Mouse (Mus musculus): Measurements from ENCODE around the gene Trim16. TPM values are rescaled to one million over a fixed set of nuclear protein-coding genes. Genes with fewer than 3 reads are reported as not detected.
A peak's percentile ranks its signal among the peaks of the same experiment; 100 is the strongest.

Trim16 gene
- polyA plus RNA-seq, 1 experiment from 2014 or later, result 16.4 TPM

DNA sequence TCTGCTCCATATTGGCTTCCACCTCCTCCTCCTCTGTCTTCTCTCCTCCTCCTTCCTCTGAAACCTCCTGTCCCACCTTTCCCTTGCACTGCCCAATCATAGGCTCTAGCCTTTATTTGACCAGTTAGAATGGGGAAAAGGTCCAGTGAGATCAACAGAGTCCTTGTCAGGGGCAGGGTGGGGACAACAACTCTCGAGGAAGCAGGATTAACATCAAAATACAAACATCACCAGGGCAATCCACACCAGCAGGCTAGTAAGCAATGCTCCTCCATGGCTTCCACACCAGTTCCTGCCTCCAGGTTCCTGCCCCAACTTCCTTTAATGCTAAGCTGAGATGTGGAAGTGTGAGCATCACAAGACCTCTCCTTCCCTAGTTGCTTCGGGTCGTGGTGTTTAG is 25.7 kb downstream of the Trim16 start:
- Histone ChIP-seq H3K4me1 (replicated peaks; ENCODE audit: insufficient read depth, low read length) (no peaks in the 10 kb centered on the region), H3K9me3 (replicated peaks; ENCODE audit: low read length) (no peaks in the 10 kb centered on the region), H3K27me3 (ENCODE audit: insufficient read depth, low read length) (no peaks in the 10 kb centered on the region), H3K36me3 (ENCODE audit: insufficient read depth, low read length) (peaks cover 7% of the 10 kb centered on the region; the same call in 1 of the 2 replicates), H3K4me2 (ENCODE audit: low read length) (no peak overlapping the region), H3K4me3 (replicated peaks; ENCODE audit: low read depth, low read length) (no peak overlapping the region), H3K27ac (no peak overlapping the region), H3K9ac (ENCODE audit: low read depth, low read length) (no peak overlapping the region)
- TF ChIP-seq CTCF (IDR thresholded peaks at IDR 0.05; ENCODE audit: low read depth), result no peak
- 64% methylated on average over 3 of the region's 3 CpGs for WGBS
- DNase-seq (ENCODE audit: low spot score), result no peak
- no peak for ATAC-seq (replicated peaks; ENCODE audit: low FRiP score, low read depth)

DNA sequence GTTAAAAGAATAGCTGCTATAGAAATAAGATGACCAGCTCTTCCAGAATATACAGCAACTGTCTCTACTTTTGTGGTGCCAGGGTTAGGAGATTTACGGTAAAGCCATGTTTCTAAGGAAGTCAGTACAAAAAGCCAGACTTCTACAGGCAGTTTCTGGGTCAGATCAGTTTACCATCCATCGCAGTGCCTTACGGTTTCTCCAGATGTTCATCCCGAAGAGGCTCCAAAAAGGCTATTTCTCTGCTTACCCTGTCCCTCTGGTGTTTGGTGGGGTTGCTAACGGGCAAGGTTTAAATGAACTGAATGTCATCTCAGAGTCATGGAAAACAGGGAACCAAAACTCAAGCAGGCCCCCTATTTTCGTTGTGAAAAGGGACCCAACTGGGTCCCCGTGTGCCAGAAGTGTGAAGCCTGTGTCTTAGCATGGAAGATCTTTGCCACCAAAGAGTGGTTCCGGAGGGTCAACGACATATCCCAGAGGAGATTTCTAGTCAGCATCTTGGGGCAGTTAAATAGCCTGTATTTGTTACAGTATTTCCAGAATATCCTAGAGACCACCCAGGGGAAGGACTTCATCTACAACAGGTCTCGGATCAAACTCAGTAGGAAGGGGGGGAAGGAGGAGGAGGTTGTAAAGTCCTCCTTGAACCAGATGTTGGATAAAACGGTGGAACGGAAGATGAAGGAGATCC is 27.1 kb downstream of the Trim16 start, which contains the start of gene Fbxw10:
Gene Fbxw10 (plus strand): TSS at position 109 of the 694 bp plus-strand sequence.
- Histone ChIP-seq H3K36me3 (ENCODE audit: insufficient read depth, low read length) (no peaks in the 10 kb centered on the region), H3K27me3 (ENCODE audit: insufficient read depth, low read length) (no peaks in the 10 kb centered on the region), H3K4me1 (replicated peaks; ENCODE audit: insufficient read depth, low read length) (no peaks in the 10 kb centered on the region), H3K27ac (no peak within 1 kb of the TSS), H3K4me3 (replicated peaks; ENCODE audit: low read depth, low read length) (no peak within 1 kb of the TSS), H3K9ac (ENCODE audit: low read depth, low read length) (peak within 1 kb of the TSS; percentile 3; the same call in 1 of the 2 replicates), H3K9me3 (replicated peaks; ENCODE audit: low read length) (no peaks in the 10 kb centered on the region), H3K4me2 (ENCODE audit: low read length) (peak within 1 kb of the TSS; percentile 42)
- WGBS, result 18% methylated on average over 12 of the region's 12 CpGs
- DNase-seq (ENCODE audit: low spot score) (peak; percentile 93), ATAC-seq (replicated peaks; ENCODE audit: low FRiP score, low read depth) (no peak)
- no peak for TF ChIP-seq CTCF (IDR thresholded peaks at IDR 0.05; ENCODE audit: low read depth)

DNA sequence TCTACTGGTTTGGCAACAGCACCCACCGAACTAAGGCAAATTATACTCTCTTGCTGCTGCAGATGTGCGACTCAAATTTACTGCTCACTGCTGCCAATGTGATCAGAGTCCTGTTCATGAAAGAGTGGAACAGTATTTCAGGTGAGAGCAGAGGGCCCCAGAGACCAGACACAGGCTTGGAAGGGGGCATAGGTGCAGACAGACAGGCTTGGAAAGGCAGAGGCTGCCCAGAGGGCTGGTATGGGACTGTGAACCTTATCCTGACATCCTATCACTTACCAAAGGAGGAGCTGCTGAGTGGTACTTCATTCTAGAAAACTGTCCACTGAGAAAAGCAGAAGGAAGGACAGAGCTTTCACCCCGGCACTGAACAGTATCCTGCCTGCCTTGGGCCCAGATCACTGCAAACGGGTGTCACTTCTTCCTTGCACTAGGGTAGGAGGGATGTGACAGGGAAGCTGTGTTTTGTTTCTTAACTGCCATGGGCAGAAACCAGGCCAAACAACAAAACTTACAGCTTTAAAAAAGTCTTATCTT is 27.7 kb downstream of the Trim16 start:
- Histone ChIP-seq H3K4me3 (replicated peaks; ENCODE audit: low read depth, low read length) (no peak overlapping the region), H3K9ac (ENCODE audit: low read depth, low read length) (no peak overlapping the region), H3K27ac (no peak overlapping the region), H3K9me3 (replicated peaks; ENCODE audit: low read length) (no peaks in the 10 kb centered on the region), H3K4me2 (ENCODE audit: low read length) (peak overlapping the region; percentile 42; the same call in 1 of the 2 replicates), H3K36me3 (ENCODE audit: insufficient read depth, low read length) (no peaks in the 10 kb centered on the region), H3K4me1 (replicated peaks; ENCODE audit: insufficient read depth, low read length) (no peaks in the 10 kb centered on the region), H3K27me3 (ENCODE audit: insufficient read depth, low read length) (no peaks in the 10 kb centered on the region)
- ATAC-seq (replicated peaks; ENCODE audit: low FRiP score, low read depth), result no peak
- WGBS, result 49% methylated on average over 4 of the region's 4 CpGs
- TF ChIP-seq CTCF (IDR thresholded peaks at IDR 0.05; ENCODE audit: low read depth), result no peak
- DNase-seq (ENCODE audit: low spot score), result peak; percentile 9

DNA sequence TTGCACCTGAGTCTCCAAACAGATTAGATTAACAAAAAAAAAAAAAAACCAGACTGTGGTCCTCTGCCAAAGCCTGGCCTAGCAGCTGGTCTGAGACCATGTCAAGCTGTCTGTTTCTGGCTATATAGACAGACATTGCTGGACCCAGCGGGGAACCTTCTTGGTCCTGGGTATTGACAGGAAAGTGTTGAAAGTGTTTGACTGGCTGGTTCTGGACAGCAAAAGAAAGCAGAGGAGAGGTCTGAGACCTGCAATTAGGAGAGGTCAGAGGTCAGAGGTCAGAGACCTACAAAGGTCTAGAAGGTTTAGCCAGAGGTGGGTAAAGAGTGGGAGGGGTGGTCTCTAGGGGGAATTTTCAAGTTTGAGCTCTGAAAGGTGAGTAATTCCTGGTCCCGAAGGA is 28.3 kb downstream of the Trim16 start:
- DNase-seq (ENCODE audit: low spot score), result no peak
- 45% methylated on average over 2 of the region's 2 CpGs for WGBS

DNA sequence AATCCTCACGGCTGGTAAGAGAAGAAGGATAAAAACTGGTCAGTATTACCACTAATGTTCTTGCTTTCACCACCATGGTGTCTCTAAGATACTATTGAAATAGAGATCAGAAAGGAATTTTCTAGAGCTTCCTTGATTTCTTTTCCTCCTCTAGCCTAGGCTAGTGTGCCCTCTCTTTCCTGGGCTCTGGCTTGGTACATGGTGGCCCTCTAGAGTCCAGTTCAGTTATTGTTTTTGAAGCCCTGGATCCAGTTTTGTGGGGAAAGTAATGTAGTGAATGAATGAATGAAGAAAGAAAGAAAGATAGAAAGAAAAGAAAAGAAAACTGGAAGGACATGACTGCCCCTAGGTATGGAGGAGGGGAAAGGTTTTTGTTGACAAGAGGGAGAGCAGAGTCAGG is 31.2 kb downstream of the Trim16 start:
- Histone ChIP-seq H3K27me3 (ENCODE audit: insufficient read depth, low read length) (no peaks in the 10 kb centered on the region), H3K4me3 (replicated peaks; ENCODE audit: low read depth, low read length) (no peak overlapping the region), H3K9ac (ENCODE audit: low read depth, low read length) (no peak overlapping the region), H3K4me1 (replicated peaks; ENCODE audit: insufficient read depth, low read length) (no peaks in the 10 kb centered on the region), H3K27ac (no peak overlapping the region), H3K36me3 (ENCODE audit: insufficient read depth, low read length) (no peaks in the 10 kb centered on the region), H3K9me3 (replicated peaks; ENCODE audit: low read length) (no peaks in the 10 kb centered on the region), H3K4me2 (ENCODE audit: low read length) (no peak overlapping the region)
- 73% methylated on average over 1 of the region's 1 CpGs for WGBS
- DNase-seq (ENCODE audit: low spot score) (peak; percentile 66), ATAC-seq (replicated peaks; ENCODE audit: low FRiP score, low read depth) (no peak)
- peak; percentile 81 for TF ChIP-seq CTCF (IDR thresholded peaks at IDR 0.05; ENCODE audit: low read depth)

More for the DNA sequence above, 28.3 kb downstream of the Trim16 start:
- no peaks in the 10 kb centered on the region for H3K27me3 ChIP-seq (ENCODE audit: insufficient read depth, low read length)
- H3K4me1 ChIP-seq (replicated peaks; ENCODE audit: insufficient read depth, low read length), result no peaks in the 10 kb centered on the region
- no peak overlapping the region for H3K4me2 ChIP-seq (ENCODE audit: low read length)
- H3K27ac ChIP-seq, result no peak overlapping the region
- H3K9ac ChIP-seq (ENCODE audit: low read depth, low read length), result no peak overlapping the region
- H3K9me3 ChIP-seq (replicated peaks; ENCODE audit: low read length), result no peaks in the 10 kb centered on the region
- no peak overlapping the region for H3K4me3 ChIP-seq (replicated peaks; ENCODE audit: low read depth, low read length)
- no peaks in the 10 kb centered on the region for H3K36me3 ChIP-seq (ENCODE audit: insufficient read depth, low read length)
- TF ChIP-seq CTCF (IDR thresholded peaks at IDR 0.05; ENCODE audit: low read depth), result no peak
- no peak for ATAC-seq (replicated peaks; ENCODE audit: low FRiP score, low read depth)

DNA sequence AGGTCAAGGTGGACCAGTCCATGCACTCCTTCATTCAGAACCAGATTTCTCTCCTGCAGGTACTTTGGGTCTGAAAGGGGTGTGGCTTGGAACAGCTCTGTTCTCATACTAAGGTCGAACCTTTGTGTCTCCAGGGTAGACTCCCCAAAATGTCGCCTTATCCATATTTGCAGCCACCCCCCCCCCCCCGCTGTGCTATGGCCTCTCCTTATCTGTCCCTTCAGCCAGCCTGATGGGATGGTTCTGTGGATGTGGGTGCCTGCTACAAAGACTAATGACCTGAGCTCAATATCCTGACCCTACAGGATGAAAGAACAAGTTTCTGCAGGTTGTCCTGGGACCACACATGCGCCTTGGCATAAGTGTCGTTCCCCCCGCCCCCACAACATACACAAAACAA is 33.3 kb downstream of the Trim16 start:
- no peak for ATAC-seq (replicated peaks; ENCODE audit: low FRiP score, low read depth)
- Histone ChIP-seq H3K4me2 (ENCODE audit: low read length) (no peak overlapping the region), H3K27me3 (ENCODE audit: insufficient read depth, low read length) (no peaks in the 10 kb centered on the region), H3K27ac (no peak overlapping the region), H3K9ac (ENCODE audit: low read depth, low read length) (no peak overlapping the region), H3K36me3 (ENCODE audit: insufficient read depth, low read length) (no peaks in the 10 kb centered on the region), H3K4me1 (replicated peaks; ENCODE audit: insufficient read depth, low read length) (no peaks in the 10 kb centered on the region), H3K4me3 (replicated peaks; ENCODE audit: low read depth, low read length) (no peak overlapping the region), H3K9me3 (replicated peaks; ENCODE audit: low read length) (no peaks in the 10 kb centered on the region)
- no peak for TF ChIP-seq CTCF (IDR thresholded peaks at IDR 0.05; ENCODE audit: low read depth)
- no peak for DNase-seq (ENCODE audit: low spot score)
- WGBS, result 93% methylated on average over 6 of the region's 6 CpGs
